Mouse (Mus musculus): ENCODE data around the gene Ltc4s.

Gene Ltc4s

GRCm38 (mm10) chr11:50194793-50195192 is 43.6 kb downstream of the Ltc4s start:
- DNase-seq = no peak

- DNase-seq = no peak
Observed at GRCm38 (mm10) chr11:50194070-50194469, 44.3 kb downstream of the Ltc4s start.

- no peak for DNase-seq
Observed at GRCm38 (mm10) chr11:50192278-50192677, 46.1 kb downstream of the Ltc4s start.

GRCm38 (mm10) chr11:50190362-50190761 is 48.1 kb downstream of the Ltc4s start:
- no peak for DNase-seq

GRCm38 (mm10) chr11:50188682-50189081 is 49.7 kb downstream of the Ltc4s start:
- no peak for DNase-seq

Measured in liver (tissue).